Comparison of ENCODE assay signal across 27 mouse cellular contexts in genomic region chr2:44016720-44017119, GRCm38 (mm10).
A peak's percentile ranks its signal among the peaks of the same experiment; 100 is the strongest.
DNase-seq lines count a peak whose midpoint lies in the region; ATAC-seq lines count a peak whose summit lies in the region.
"Had no signal": no experiment of that assay in that cellular context is flagged by ENCODE, and none has a peak within 500 bp of the region (broad histone marks: within the 10 kb centered on the region; RNA-seq: fewer than 3 reads in every experiment).

No protein-coding gene starts in this region.

- no peak overlapping the region for H3K9ac ChIP-seq in forebrain, embryonic 14.5 days (ENCODE audit: low read length)
- H3K9ac ChIP-seq in forebrain, embryonic 11.5 days (ENCODE audit: low read length): no peak overlapping the region
- H3K9ac ChIP-seq: embryonic facial prominence, embryonic 12.5 days; hindbrain, embryonic 15.5 days; intestine, embryonic 15.5 days; limb, embryonic 15.5 days; liver, embryonic 14.5 days; lung, embryonic 14.5 days; midbrain, embryonic 13.5 days; neural tube, embryonic 13.5 days; stomach, embryonic 15.5 days had no signal

- no peaks in the 10 kb centered on the region for H3K36me3 ChIP-seq in forebrain, embryonic 14.5 days (ENCODE audit: control insufficient read depth, insufficient read depth, low read length)
- H3K36me3 ChIP-seq in forebrain, embryonic 11.5 days (ENCODE audit: control insufficient read depth, insufficient read depth, low read length): no peaks in the 10 kb centered on the region
- H3K36me3 ChIP-seq: embryonic facial prominence, embryonic 12.5 days; G1E; heart, embryonic 10.5 days; hindbrain, embryonic 15.5 days; intestine, embryonic 15.5 days; limb, embryonic 15.5 days; midbrain, embryonic 13.5 days; neural tube, embryonic 13.5 days; stomach, embryonic 15.5 days had no signal

- no peak overlapping the region for H3K4me3 ChIP-seq in forebrain, embryonic 14.5 days (ENCODE audit: low read depth, low read length)
- no peak overlapping the region for H3K4me3 ChIP-seq in forebrain, embryonic 11.5 days (ENCODE audit: low read depth, low read length)
- H3K4me3 ChIP-seq: embryonic facial prominence, embryonic 12.5 days; heart, embryonic 10.5 days; hindbrain, embryonic 15.5 days; intestine, embryonic 15.5 days; left cerebral cortex, adult 2 months; limb, embryonic 15.5 days; midbrain, embryonic 13.5 days; myocyte; neural tube, embryonic 13.5 days; stomach, embryonic 15.5 days had no signal

- ATAC-seq in forebrain, embryonic 14.5 days: no peak
- ATAC-seq in forebrain, embryonic 11.5 days (replicated peaks; ENCODE audit: low FRiP score): no peak
- ATAC-seq: intestine, embryonic 15.5 days had no signal

- H3K27me3 ChIP-seq in forebrain, embryonic 14.5 days (replicated peaks; ENCODE audit: control insufficient read depth, insufficient read depth, low read length): no peaks in the 10 kb centered on the region
- no peaks in the 10 kb centered on the region for H3K27me3 ChIP-seq in forebrain, embryonic 11.5 days (ENCODE audit: control insufficient read depth, insufficient read depth, low read length)
- H3K27me3 ChIP-seq: CH12.LX; embryonic facial prominence, embryonic 12.5 days; hindbrain, embryonic 15.5 days; intestine, embryonic 15.5 days; limb, embryonic 15.5 days; midbrain, embryonic 13.5 days; neural tube, embryonic 13.5 days; stomach, embryonic 15.5 days had no signal

- H3K4me2 ChIP-seq in forebrain, embryonic 14.5 days (ENCODE audit: low read length): no peak overlapping the region
- H3K4me2 ChIP-seq in forebrain, embryonic 11.5 days (ENCODE audit: low read depth, low read length, severe bottlenecking): no peak overlapping the region
- H3K4me2 ChIP-seq: embryonic facial prominence, embryonic 12.5 days; hindbrain, embryonic 15.5 days; intestine, embryonic 15.5 days; limb, embryonic 15.5 days; lung, embryonic 14.5 days; midbrain, embryonic 13.5 days; neural tube, embryonic 13.5 days; stomach, embryonic 15.5 days had no signal

- peak; percentile 48 for DNase-seq in forebrain, embryonic 14.5 days (ENCODE audit: low spot score)
- no peak for DNase-seq in forebrain, embryonic 11.5 days (ENCODE audit: low spot score)
- DNase-seq in retina, embryonic 14.5 days (ENCODE audit: low spot score): peak; percentile 4
- no peak for DNase-seq in retina, postnatal 1 day
- peak; percentile 57 to 58 for DNase-seq in cerebellum, postnatal 10 days
- no peak for DNase-seq in heart, adult 9 months (ENCODE audit: low spot score in 2 of 2)
- no peak for DNase-seq in urinary bladder, adult 18-20 months (ENCODE audit: low spot score in 2 of 2)
- DNase-seq: adrenal gland, adult 2 months; heart, postnatal 4 days; kidney, adult 8-10 months; kidney, postnatal 10 days; lung, embryonic 14.5 days; thymus, adult 18-20 months; thymus, postnatal 4 days had no signal

- peak overlapping the region; percentile 65 for H3K27ac ChIP-seq in forebrain, embryonic 14.5 days (ENCODE audit: low read depth, low read length)
- no peak overlapping the region for H3K27ac ChIP-seq in forebrain, embryonic 11.5 days (ENCODE audit: low read depth, low read length)
- H3K27ac ChIP-seq: embryonic facial prominence, embryonic 12.5 days; heart, embryonic 10.5 days; hindbrain, embryonic 15.5 days; intestine, embryonic 15.5 days; left cerebral cortex, adult 2 months; limb, embryonic 15.5 days; liver, embryonic 14.5 days; midbrain, embryonic 13.5 days; stomach, embryonic 15.5 days had no signal

- H3K4me1 ChIP-seq in forebrain, embryonic 14.5 days (ENCODE audit: control insufficient read depth, insufficient read depth, low read length): peaks cover 3% of the 10 kb centered on the region
- H3K4me1 ChIP-seq in forebrain, embryonic 11.5 days (replicated peaks; ENCODE audit: control insufficient read depth, insufficient read depth, low read length): no peaks in the 10 kb centered on the region
- H3K4me1 ChIP-seq: embryonic facial prominence, embryonic 12.5 days; heart, embryonic 10.5 days; intestine, embryonic 15.5 days; limb, embryonic 15.5 days; stomach, embryonic 15.5 days had no signal

- no peaks in the 10 kb centered on the region for H3K9me3 ChIP-seq in forebrain, embryonic 14.5 days (replicated peaks; ENCODE audit: control insufficient read depth, low read length)
- H3K9me3 ChIP-seq in forebrain, embryonic 11.5 days (ENCODE audit: control insufficient read depth, low read length): no peaks in the 10 kb centered on the region
- H3K9me3 ChIP-seq: embryonic facial prominence, embryonic 12.5 days; G1E; heart, embryonic 10.5 days; hindbrain, embryonic 15.5 days; intestine, embryonic 15.5 days; limb, embryonic 15.5 days; midbrain, embryonic 13.5 days; neural tube, embryonic 13.5 days; stomach, embryonic 15.5 days had no signal

- WGBS in forebrain, embryonic 14.5 days: 58% methylated on average over 3 of the region's 3 CpGs
- WGBS in forebrain, embryonic 11.5 days: 88% methylated on average over 3 of the region's 3 CpGs

Comparison
In these comparisons a context has a peak if more than half of its experiments do, and no peak if none do; other contexts are left out.
1. DNase-seq: peak in forebrain, embryonic 14.5 days (single experiment), retina, embryonic 14.5 days (single experiment) and cerebellum, postnatal 10 days (2 of 2); none in forebrain, embryonic 11.5 days (single experiment), retina, postnatal 1 day (single experiment), heart, adult 9 months (0 of 2) and urinary bladder, adult 18-20 months (0 of 2).